Mouse (Mus musculus) bone marrow, adult 2 months (tissue): ENCODE results near the gene Spp2. TPM values are rescaled to one million over a fixed set of nuclear protein-coding genes. Genes with fewer than 3 reads are reported as not detected.

Source experiments
- H3K27ac ChIP-seq: fragments of 200-500 bp; 2 replicates; pipeline ENCODE4 v1.5.1; 2012; ENCODE audit warnings: low read depth, mild to moderate bottlenecking, control low read depth, inconsistent platforms, low read length; ENCODE audit not compliant: control insufficient read depth, poor library complexity, insufficient read depth
- H3K4me1 ChIP-seq: fragments of 200-500 bp; 2 replicates; pipeline ENCODE4 v1.6.1; 2011; ENCODE audit warnings: low read length; ENCODE audit not compliant: control insufficient read depth, insufficient read depth
- H3K4me3 ChIP-seq: fragments of 200-500 bp; replicated peaks from 2 replicates; pipeline ENCODE3; 2011; ENCODE audit warnings: mild to moderate bottlenecking, low read depth, low read length, control low read depth; ENCODE audit not compliant: control insufficient read depth
- CTCF ChIP-seq: fragments of 200-500 bp; IDR thresholded peaks from 2 replicates; pipeline ENCODE4 v1.5.1; 2011; ENCODE audit warnings: low read length, control low read depth; ENCODE audit not compliant: control insufficient read depth, insufficient read depth
- POLR2A ChIP-seq: fragments of 200-500 bp; IDR thresholded peaks from 2 replicates; pipeline ENCODE4 v1.6.1; 2011; ENCODE audit warnings: low read depth, mild to moderate bottlenecking, control low read depth, low read length, borderline replicate concordance; ENCODE audit not compliant: control insufficient read depth
- WGBS: fragments of 180-500 bp; shearing (Covaris S2); methylation state at CpG from one replicate; pipeline ENCODE4 v1.1.7; 2018; 5-methylcytosine and 5-hydroxymethylcytosine counted together
- polyA plus RNA-seq: library from polyadenylated mRNA; stranded (reverse); fragments of >200 nt; gene quantifications from 2 replicates; pipeline ENCODE4 v1.2.4, GENCODE M21; 2011; ENCODE audit warnings: low replicate concordance; ENCODE audit not compliant: missing spikeins, insufficient read depth, insufficient read length

Gene Spp2
- polyA plus RNA-seq, 1 experiment: 4.0 TPM

GRCm38 (mm10) chr1:88466325-88467064 is 59.7 kb downstream of the Spp2 start:
- WGBS: 74% methylated on average over 8 of the region's 8 CpGs
- H3K4me1 ChIP-seq: no peaks in the 10 kb centered on the region

DNA sequence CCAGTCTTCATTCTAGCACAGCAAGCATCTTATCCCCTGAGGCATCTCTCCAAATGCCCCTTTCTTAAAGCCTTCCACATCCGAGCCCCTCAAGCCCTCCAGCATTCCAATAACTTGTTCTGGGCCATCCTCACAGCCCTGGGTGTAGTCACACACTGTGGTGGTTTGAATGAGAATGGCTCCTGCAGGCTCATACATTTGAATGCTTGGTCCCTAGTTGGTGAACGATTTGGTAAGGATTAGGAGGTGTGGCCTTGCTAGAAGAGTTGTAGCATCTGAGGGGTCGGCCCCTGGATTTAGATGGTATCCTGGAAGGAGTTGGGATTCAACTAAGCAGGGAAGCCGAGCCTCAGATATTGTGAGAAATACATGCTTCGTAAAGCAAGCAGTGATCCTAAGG is 61.1 kb downstream of the Spp2 start:
- TF ChIP-seq CTCF: no peak
- TF ChIP-seq POLR2A: no peak
- no peak overlapping the region for H3K4me3 ChIP-seq
- H3K4me1 ChIP-seq: no peaks in the 10 kb centered on the region
- H3K27ac ChIP-seq: no peak overlapping the region
- 73% methylated on average over 5 of the region's 5 CpGs for WGBS

More at GRCm38 (mm10) chr1:88466325-88467064, 59.7 kb downstream of the Spp2 start:
- no peak overlapping the region for H3K4me3 ChIP-seq
- TF ChIP-seq CTCF: no peak
- TF ChIP-seq POLR2A: no peak
- H3K27ac ChIP-seq: no peak overlapping the region

DNA sequence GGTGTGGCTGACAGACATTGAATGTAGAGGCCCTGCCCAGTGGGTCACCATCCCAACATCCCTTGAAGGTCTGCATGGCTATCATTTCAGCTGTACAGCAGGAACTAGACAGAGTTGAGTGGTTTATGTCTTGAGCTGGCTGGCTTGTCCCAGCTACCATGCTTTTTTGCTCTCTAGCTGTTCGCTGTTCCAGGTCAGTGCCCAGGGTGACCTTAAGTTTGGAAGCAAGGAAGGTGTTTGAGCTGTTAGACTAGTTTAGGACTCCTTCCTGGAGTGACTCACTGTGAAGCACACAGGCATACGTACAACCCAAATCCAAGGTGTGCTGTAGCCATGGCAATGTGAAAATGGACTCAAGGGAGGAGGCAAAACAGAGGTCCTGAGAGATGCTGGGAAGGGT is 61.6 kb downstream of the Spp2 start:
- 88% methylated on average over 2 of the region's 2 CpGs for WGBS
- H3K4me1 ChIP-seq: no peaks in the 10 kb centered on the region
- TF ChIP-seq CTCF: no peak
- no peak for TF ChIP-seq POLR2A
- H3K27ac ChIP-seq: no peak overlapping the region
- H3K4me3 ChIP-seq: no peak overlapping the region

DNA sequence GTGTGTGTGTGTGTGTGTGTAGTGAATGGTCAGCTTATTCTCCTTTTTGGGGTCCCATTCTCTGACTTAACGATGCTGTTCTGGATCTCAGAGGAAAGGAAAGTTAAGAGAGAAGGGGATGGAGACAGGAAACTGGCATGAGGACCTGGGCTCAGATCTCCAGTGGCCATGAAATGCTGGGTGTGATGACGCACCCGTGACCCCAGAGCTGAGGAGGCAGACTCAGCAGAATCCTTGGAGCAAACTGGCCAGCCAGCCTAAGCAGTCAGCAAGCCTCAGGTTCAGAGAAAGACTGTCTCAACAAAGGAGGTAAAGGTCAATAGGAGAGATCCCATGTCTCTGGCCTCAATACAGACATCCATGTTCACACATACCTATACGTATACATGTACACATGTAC is 63.0 kb downstream of the Spp2 start:
- no peak for TF ChIP-seq CTCF
- TF ChIP-seq POLR2A: no peak
- no peak overlapping the region for H3K4me3 ChIP-seq
- no peak overlapping the region for H3K27ac ChIP-seq
- WGBS: 85% methylated on average over 4 of the region's 4 CpGs
- no peaks in the 10 kb centered on the region for H3K4me1 ChIP-seq

GRCm38 (mm10) chr1:88472258-88472657 is 65.5 kb downstream of the Spp2 start:
- no peaks in the 10 kb centered on the region for H3K4me1 ChIP-seq
- no peak overlapping the region for H3K27ac ChIP-seq
- H3K4me3 ChIP-seq: no peak overlapping the region
- TF ChIP-seq CTCF: no peak
- TF ChIP-seq POLR2A: no peak
- WGBS: 77% methylated on average over 6 of the region's 6 CpGs

DNA sequence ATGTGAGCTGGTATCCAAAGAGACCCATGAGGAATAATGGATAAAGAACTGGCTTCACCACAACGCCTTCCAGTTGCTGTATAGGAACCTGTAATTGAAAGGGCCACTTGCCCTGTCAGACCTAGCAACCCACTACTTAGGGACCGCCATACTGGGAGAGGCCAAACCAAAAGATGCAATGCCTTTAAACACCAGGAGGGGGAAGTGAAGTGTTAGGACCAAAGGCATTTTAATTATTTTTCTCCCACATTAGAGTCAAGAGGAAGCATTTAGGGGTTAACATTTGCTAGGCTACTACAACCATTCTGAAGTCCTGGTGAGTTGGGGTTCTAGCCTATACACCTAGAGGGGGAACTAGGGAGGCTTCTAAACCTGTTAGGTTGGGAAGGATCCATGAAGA is 67.1 kb downstream of the Spp2 start:
- TF ChIP-seq CTCF: no peak
- no peak for TF ChIP-seq POLR2A
- 67% methylated on average over 2 of the region's 2 CpGs for WGBS
- Histone ChIP-seq H3K4me1 (no peaks in the 10 kb centered on the region), H3K27ac (no peak overlapping the region), H3K4me3 (no peak overlapping the region)

DNA sequence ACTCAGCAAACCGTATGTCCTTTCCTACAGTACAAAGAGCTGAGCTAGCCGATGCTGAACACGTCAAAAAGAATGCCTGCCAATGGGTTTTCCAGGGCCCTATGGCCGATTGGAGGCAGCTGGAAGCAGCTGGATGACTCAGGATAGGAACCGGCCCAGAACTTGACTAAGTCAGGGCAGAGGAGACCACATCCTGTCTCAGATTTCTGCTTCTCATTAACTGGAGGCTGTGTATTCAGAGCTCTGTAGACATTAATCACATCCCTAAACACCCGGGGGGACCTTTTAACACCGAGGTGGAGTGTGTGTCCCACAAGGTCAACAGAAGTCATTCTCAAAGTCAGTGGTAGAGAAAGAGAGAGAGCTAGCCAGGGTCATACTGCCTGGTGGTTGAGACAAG is 67.8 kb downstream of the Spp2 start:
- 10% methylated on average over 7 of the region's 7 CpGs for WGBS
- no peak for TF ChIP-seq CTCF
- no peak for TF ChIP-seq POLR2A
- no peak overlapping the region for H3K27ac ChIP-seq

GRCm38 (mm10) chr1:88475502-88475953 is 68.8 kb downstream of the Spp2 start:
- H3K4me1 ChIP-seq: no peaks in the 10 kb centered on the region
- H3K27ac ChIP-seq: no peak overlapping the region

More for the DNA sequence above, 67.8 kb downstream of the Spp2 start:
- Histone ChIP-seq H3K4me3 (no peak overlapping the region), H3K4me1 (no peaks in the 10 kb centered on the region)

More at GRCm38 (mm10) chr1:88475502-88475953, 68.8 kb downstream of the Spp2 start:
- H3K4me3 ChIP-seq: no peak overlapping the region
- TF ChIP-seq POLR2A: no peak
- TF ChIP-seq CTCF: no peak
- 4% methylated on average over 8 of the region's 8 CpGs for WGBS

Other genes with a start within 250 kb of the Spp2 start
- gene Ugt1a5, start 240.9 kb upstream of the Spp2 start, polyA plus RNA-seq: 4.0 TPM in 1 of 2 replicates, not detected in the other
- 5.8 and 6.3 TPM in 2 replicates for gene Ugt1a2, start 206.4 kb upstream of the Spp2 start, polyA plus RNA-seq
- 10.2 and 12.8 TPM in 2 replicates for gene Dnajb3, start 201.2 kb upstream of the Spp2 start, polyA plus RNA-seq
- 1.8 TPM in 1 of 2 replicates, not detected in the other for gene Ugt1a1, start 195.0 kb upstream of the Spp2 start, polyA plus RNA-seq
- gene Mroh2a, start 180.0 kb upstream of the Spp2 start, polyA plus RNA-seq: 3.9 and 4.5 TPM in 2 replicates
- 66.8 and 135 TPM in 2 replicates for gene Hjurp, start 129.3 kb upstream of the Spp2 start, polyA plus RNA-seq
- gene Trpm8, start 129.3 kb upstream of the Spp2 start, polyA plus RNA-seq: not detected in 2 replicates
- gene Glrp1, start 103.1 kb downstream of the Spp2 start, polyA plus RNA-seq: 0.50 and 2.6 TPM in 2 replicates